Mouse (Mus musculus) midbrain, embryonic 16.5 days (tissue): Measurements from ENCODE around the gene Kctd5. TPM values are rescaled to one million over a fixed set of nuclear protein-coding genes. Genes with fewer than 3 reads are reported as not detected.

ENCODE experiments used
- ATAC-seq: fragments of 200-750 bp; cut with Nextera tagmentation; 2 replicates; pipeline ENCODE4 v1.8.0; 2017; ENCODE audit warnings: moderate TSS enrichment
- H3K27ac ChIP-seq: fragments of 300-500 bp; sonication (generic); 2 replicates; pipeline ENCODE4 v1.5.1; 2014; ENCODE audit warnings: mild to moderate bottlenecking, low read length, mixed read lengths
- H3K27me3 ChIP-seq: fragments of 300-500 bp; sonication (generic); 2 replicates; pipeline ENCODE4 v1.6.1; 2014; ENCODE audit warnings: low read depth, low read length, mixed read lengths; ENCODE audit not compliant: control insufficient read depth, insufficient read depth
- H3K36me3 ChIP-seq: fragments of 300-500 bp; sonication (generic); 2 replicates; pipeline ENCODE4 v1.6.1; 2014; ENCODE audit warnings: mild to moderate bottlenecking, low read length, moderate library complexity, mixed read lengths; ENCODE audit not compliant: control insufficient read depth, insufficient read depth
- H3K4me1 ChIP-seq: fragments of 300-500 bp; sonication (generic); 2 replicates; pipeline ENCODE4 v1.6.1; 2014; ENCODE audit warnings: mild to moderate bottlenecking, low read length, mixed read lengths; ENCODE audit not compliant: control insufficient read depth, insufficient read depth
- H3K4me2 ChIP-seq: fragments of 300-500 bp; sonication (generic); 2 replicates; pipeline ENCODE4 v1.6.1; 2014; ENCODE audit warnings: mild to moderate bottlenecking, low read length, mixed read lengths
- H3K4me3 ChIP-seq: fragments of 300-500 bp; sonication (generic); 2 replicates; pipeline ENCODE4 v1.5.1; 2014; ENCODE audit warnings: low read depth, mild to moderate bottlenecking, low read length, moderate library complexity, mixed read lengths
- H3K9ac ChIP-seq: fragments of 300-500 bp; sonication (generic); 2 replicates; pipeline ENCODE4 v1.6.1; 2014; ENCODE audit warnings: low read depth, low read length, mixed read lengths
- H3K9me3 ChIP-seq: fragments of 300-500 bp; sonication (generic); replicated peaks from 2 replicates; pipeline ENCODE4 v1.6.1; 2014; ENCODE audit warnings: mild to moderate bottlenecking, low read length, mixed read lengths; ENCODE audit not compliant: control insufficient read depth, poor library complexity, severe bottlenecking
- WGBS: fragments of 180-500 bp; shearing (Covaris S2); extraction: QIAGEN DNeasy Blood & Tissue Kit; methylation state at CpG from one replicate; pipeline ENCODE4 v1.1.7; 2014; 5-methylcytosine and 5-hydroxymethylcytosine counted together
- polyA plus RNA-seq: library from polyadenylated mRNA; unstranded; fragments of >200 nt; fragmentation: Nextera tagmentation; extraction: Ambion mirVana; gene quantifications from 2 replicates; pipeline ENCODE4 v1.2.1, GENCODE M21; 2015

The Kctd5 gene
- polyA plus RNA-seq, 1 experiment from 2014 or later, result 72.7 TPM

- Histone ChIP-seq H3K9me3 (no peaks in the 10 kb centered on the region), H3K27ac (no peak overlapping the region), H3K4me2 (no peak overlapping the region), H3K4me3 (no peak overlapping the region), H3K4me1 (no peaks in the 10 kb centered on the region), H3K9ac (no peak overlapping the region), H3K36me3 (peaks cover 18% of the 10 kb centered on the region), H3K27me3 (no peaks in the 10 kb centered on the region)
- ATAC-seq, result no peak
- 50% methylated on average over 5 of the region's 5 CpGs for WGBS
Observed at GRCm38 (mm10) chr17:24046026-24046425, 27.3 kb downstream of the Kctd5 start.

GRCm38 (mm10) chr17:24045608-24046007, 27.7 kb downstream of the Kctd5 start:
- H3K4me3 ChIP-seq, result no peak overlapping the region
- peaks cover 14% of the 10 kb centered on the region for H3K36me3 ChIP-seq
- WGBS, result 82% methylated on average over 10 of the region's 10 CpGs
- no peak overlapping the region for H3K9ac ChIP-seq
- no peak for ATAC-seq
- no peaks in the 10 kb centered on the region for H3K27me3 ChIP-seq
- H3K27ac ChIP-seq, result no peak overlapping the region
- no peak overlapping the region for H3K4me2 ChIP-seq
- H3K9me3 ChIP-seq, result no peaks in the 10 kb centered on the region
- no peaks in the 10 kb centered on the region for H3K4me1 ChIP-seq

- H3K4me1 ChIP-seq, result no peaks in the 10 kb centered on the region
- 65% methylated on average over 5 of the region's 5 CpGs for WGBS
Observed at GRCm38 (mm10) chr17:24044482-24044881, 28.8 kb downstream of the Kctd5 start.

GRCm38 (mm10) chr17:24037844-24038243, 35.4 kb downstream of the Kctd5 start, which contains the start of gene Prss27:
Prss27 (plus strand) TSS chr17:24038144.
- ATAC-seq, result no peak
- Histone ChIP-seq H3K4me3 (no peak within 1 kb of the TSS), H3K4me2 (no peak within 1 kb of the TSS), H3K4me1 (no peaks in the 10 kb centered on the region), H3K36me3 (no peaks in the 10 kb centered on the region), H3K9ac (no peak within 1 kb of the TSS), H3K27me3 (no peaks in the 10 kb centered on the region), H3K9me3 (no peaks in the 10 kb centered on the region), H3K27ac (no peak within 1 kb of the TSS)
- 73% methylated on average over 4 of the region's 4 CpGs for WGBS

More at GRCm38 (mm10) chr17:24044482-24044881, 28.8 kb downstream of the Kctd5 start:
- Histone ChIP-seq H3K36me3 (peaks cover 13% of the 10 kb centered on the region), H3K4me2 (no peak overlapping the region), H3K4me3 (no peak overlapping the region), H3K27me3 (no peaks in the 10 kb centered on the region), H3K27ac (no peak overlapping the region), H3K9me3 (no peaks in the 10 kb centered on the region), H3K9ac (no peak overlapping the region)
- ATAC-seq, result no peak

- Histone ChIP-seq H3K27me3 (no peaks in the 10 kb centered on the region), H3K9me3 (no peaks in the 10 kb centered on the region), H3K4me3 (no peak overlapping the region), H3K27ac (no peak overlapping the region), H3K4me2 (no peak overlapping the region), H3K36me3 (no peaks in the 10 kb centered on the region), H3K4me1 (no peaks in the 10 kb centered on the region), H3K9ac (no peak overlapping the region)
- ATAC-seq, result no peak
- WGBS, result 87% methylated on average over 13 of the region's 13 CpGs
Observed at GRCm38 (mm10) chr17:24037360-24037759, 35.9 kb downstream of the Kctd5 start.

GRCm38 (mm10) chr17:24036954-24037353, 36.3 kb downstream of the Kctd5 start:
- no peak for ATAC-seq
- H3K4me2 ChIP-seq, result no peak overlapping the region
- 69% methylated on average over 6 of the region's 6 CpGs for WGBS

GRCm38 (mm10) chr17:24035087-24035486, 38.2 kb downstream of the Kctd5 start:
- ATAC-seq, result no peak
- Histone ChIP-seq H3K36me3 (no peaks in the 10 kb centered on the region), H3K27me3 (no peaks in the 10 kb centered on the region), H3K27ac (no peak overlapping the region), H3K9me3 (no peaks in the 10 kb centered on the region), H3K4me3 (no peak overlapping the region), H3K4me2 (no peak overlapping the region), H3K9ac (no peak overlapping the region), H3K4me1 (no peaks in the 10 kb centered on the region)
- 87% methylated on average over 7 of the region's 7 CpGs for WGBS

More at GRCm38 (mm10) chr17:24036954-24037353, 36.3 kb downstream of the Kctd5 start:
- no peak overlapping the region for H3K9ac ChIP-seq
- no peaks in the 10 kb centered on the region for H3K9me3 ChIP-seq
- no peak overlapping the region for H3K4me3 ChIP-seq
- no peaks in the 10 kb centered on the region for H3K4me1 ChIP-seq
- no peaks in the 10 kb centered on the region for H3K27me3 ChIP-seq
- no peaks in the 10 kb centered on the region for H3K36me3 ChIP-seq
- H3K27ac ChIP-seq, result no peak overlapping the region

- Histone ChIP-seq H3K27me3 (no peaks in the 10 kb centered on the region), H3K4me2 (no peak overlapping the region), H3K36me3 (no peaks in the 10 kb centered on the region), H3K27ac (no peak overlapping the region), H3K9ac (no peak overlapping the region), H3K4me3 (no peak overlapping the region), H3K4me1 (no peaks in the 10 kb centered on the region), H3K9me3 (no peaks in the 10 kb centered on the region)
- 56% methylated on average over 7 of the region's 22 CpGs for WGBS
- ATAC-seq, result no peak
Observed at GRCm38 (mm10) chr17:24030551-24030950, 42.7 kb downstream of the Kctd5 start.

- no peaks in the 10 kb centered on the region for H3K9me3 ChIP-seq
- ATAC-seq, result no peak
- no peak overlapping the region for H3K4me3 ChIP-seq
- no peak overlapping the region for H3K9ac ChIP-seq
- H3K27me3 ChIP-seq, result no peaks in the 10 kb centered on the region
- no peaks in the 10 kb centered on the region for H3K36me3 ChIP-seq
- H3K4me1 ChIP-seq, result no peaks in the 10 kb centered on the region
- no peak overlapping the region for H3K4me2 ChIP-seq
- WGBS, result 87% methylated on average over 7 of the region's 7 CpGs
- no peak overlapping the region for H3K27ac ChIP-seq
Observed at GRCm38 (mm10) chr17:24029477-24029876, 43.8 kb downstream of the Kctd5 start.
